Mouse (Mus musculus) frontal cortex, postnatal 36 days (tissue): ENCODE results near the gene Frmd4b.

ENCODE experiments used
- DNase-seq, 2 experiments: peaks; one replicate each; pipeline ENCODE4 v3.0.0; 2022; ENCODE audit warnings: low spot score in 2 of 2

Frmd4b gene

DNA sequence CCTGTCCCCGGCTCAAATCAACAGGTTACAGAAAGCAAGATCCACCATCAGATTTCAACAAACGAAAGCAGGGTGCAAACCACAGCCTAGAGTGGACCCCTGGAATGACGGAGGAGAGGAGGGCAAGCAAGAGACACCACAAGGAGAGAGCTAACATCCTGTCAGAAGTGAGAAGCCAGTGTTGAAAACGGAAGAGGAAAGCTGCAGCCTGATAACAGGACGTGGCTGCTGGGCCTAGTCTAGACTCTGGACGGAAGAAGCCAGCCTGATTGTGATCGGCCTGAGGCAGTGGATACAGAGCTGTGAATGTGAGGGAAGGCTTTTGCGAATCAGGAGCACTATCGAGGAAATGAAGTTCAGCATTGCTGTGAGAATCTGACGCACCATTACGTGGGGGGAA, 296.2 kb downstream of the Frmd4b start:
- no peak for DNase-seq

DNA sequence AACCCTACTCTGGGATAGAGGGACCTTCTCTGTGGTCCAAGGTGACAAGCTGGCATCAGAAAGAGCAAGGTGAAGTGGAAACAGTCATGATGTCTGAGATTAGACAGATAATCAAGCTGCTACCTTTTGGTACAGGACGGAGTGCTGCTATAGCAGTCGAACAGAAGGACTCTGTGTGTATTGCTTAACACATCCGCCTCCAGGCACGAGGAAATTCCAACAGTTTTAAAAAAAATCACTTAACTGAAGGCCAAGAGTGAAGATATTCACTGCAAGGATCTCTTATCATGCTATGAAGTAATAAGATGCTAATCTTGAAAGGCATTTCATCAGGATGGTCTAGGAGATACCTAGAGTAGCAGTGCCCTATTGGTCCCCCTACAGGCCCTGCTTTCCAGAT, 298.3 kb downstream of the Frmd4b start:
- peak in 1 of 2 experiments; percentile 60 for DNase-seq

DNA sequence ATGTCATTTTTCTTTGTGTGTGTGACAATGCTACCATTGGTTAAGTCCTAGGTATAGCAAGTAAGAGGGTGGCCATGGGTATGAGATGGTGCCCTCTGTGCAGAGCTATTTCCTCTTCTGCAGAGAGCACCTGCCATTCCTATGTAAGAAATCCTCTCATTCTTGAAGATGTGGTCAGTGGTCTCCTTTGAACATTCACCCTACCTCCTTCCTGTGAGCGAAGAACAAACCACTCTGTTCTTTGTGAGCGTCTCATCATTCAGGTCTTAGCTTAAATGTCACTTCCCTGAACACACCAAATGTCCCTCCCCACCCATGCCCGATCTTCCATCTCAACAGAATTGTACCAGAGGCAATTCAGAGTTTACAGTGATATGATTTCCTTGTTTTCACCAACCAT, 299.4 kb downstream of the Frmd4b start:
- DNase-seq = no peak

DNA sequence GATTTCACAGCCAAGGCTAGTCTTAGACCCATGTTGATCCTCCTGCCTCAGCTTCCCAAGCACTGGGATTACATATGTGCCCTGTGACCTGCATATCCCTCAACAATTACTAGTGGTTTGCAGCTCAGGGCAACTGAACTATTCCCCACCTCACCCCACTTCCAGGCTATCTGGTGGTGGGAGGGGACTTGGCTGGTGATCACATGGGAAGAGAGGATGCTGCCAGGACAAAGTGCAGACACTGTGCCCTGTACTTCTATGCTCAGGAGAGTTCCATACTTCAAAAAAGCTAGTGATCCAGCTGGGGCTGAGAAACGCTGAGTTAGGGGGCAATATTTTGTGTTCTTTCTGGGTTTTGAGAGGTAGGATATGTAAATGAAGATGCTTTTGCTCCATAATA, 300.6 kb downstream of the Frmd4b start:
- DNase-seq = no peak

DNA sequence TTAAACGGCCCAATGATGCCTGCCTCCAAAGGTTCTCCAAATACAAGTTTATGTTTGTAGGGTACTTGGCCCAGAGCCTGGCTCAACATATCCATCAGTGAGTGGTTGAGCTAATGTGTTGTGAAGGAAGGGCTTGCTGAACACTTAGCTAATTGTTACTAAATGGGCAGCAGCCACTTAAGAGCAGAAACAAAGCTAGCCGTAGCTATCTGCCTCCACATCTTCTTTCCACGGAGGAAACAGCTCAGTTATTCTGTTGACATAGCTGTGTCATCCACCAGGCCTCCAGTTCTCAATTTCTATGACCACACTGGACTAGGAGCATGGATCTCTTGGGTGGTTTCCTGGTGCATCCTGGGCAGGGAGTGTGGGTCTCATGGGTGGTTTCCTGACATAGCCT, 302.0 kb downstream of the Frmd4b start:
- DNase-seq = no peak

DNA sequence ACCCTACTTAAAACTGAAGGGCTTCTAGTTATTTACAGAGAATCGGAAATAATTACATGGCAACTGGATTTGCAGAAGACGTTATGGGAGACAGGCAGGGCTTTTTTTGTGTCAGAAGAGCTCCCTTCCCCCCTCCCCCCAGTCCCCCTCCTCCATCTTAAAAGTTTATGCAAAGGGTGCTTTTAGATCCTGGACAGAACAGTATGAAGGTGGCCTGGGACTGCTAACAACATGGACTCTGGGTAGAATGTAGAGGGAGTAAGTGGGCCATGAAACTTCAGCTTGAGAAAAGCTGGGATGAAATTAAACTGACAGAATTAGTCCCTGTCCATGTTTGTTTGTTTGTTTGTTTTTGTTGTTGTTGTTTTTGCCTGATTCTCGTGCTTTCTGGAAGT, 304.8 kb downstream of the Frmd4b start:
- DNase-seq = no peak

DNA sequence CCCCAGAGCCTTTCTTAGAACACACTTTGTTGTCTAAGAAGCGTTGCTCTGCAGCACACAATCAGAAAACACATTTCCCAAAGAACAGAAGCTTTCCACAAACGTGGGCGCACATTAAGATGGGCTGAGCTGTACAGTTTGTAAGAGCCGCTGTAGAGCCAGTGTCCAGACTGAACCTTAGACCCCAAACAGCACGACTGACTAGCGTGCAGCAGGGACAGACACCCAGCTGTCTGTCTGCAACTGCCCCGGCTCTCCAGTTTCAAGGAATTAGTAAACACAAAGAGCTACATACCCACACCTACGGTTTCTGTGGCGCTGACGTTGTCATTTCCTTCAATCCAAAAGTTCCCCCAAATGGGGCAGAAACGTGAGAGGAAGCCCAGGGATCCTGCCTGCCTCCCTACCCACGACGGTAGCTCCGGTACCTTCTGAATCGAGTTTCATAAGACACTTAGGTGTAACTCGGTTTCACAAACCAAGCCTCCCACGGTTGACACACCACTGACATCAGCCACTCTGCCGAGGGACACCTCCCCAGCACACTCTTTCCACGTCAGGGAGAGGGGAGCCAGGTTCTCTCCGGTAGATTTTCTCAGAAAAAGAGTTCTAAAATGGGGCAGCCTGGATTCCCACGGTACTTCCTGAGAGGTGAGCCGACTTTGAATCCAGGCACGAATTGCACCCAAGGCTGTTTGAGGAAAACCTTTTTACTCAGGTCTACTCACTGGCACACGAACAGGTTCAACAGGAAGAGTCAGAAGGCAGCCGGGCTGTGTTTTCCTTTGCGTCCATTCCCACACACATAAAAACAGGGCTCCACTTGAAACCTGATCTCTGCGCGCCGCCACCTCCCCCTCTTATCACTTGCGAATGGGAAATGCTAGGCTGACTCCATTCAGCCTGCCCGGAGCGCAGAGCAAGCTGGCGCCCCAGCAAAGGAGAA, 305.5 kb downstream of the Frmd4b start:
- DNase-seq = peak; percentile 12 to 16

DNA sequence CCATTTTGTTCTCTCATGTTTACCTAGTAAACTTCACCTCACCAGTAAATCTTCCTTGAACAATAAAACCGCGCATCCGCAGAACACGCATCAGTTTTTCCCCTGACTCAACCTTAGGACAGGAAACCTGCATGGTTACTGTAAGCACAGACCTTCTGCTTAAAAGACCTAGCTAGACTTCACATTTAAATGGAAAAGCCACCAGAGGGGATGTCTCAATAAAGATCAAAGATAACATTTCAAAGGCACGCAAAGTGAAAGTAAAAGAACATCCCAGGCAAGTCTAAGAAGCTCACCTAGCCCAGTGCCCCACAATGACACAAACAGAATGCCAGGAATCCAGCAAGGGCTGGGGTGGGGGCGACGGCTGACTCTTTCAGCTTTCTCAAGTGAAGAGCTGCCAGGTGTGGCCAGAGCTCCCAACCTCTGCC, 306.4 kb downstream of the Frmd4b start:
- no peak for DNase-seq

DNA sequence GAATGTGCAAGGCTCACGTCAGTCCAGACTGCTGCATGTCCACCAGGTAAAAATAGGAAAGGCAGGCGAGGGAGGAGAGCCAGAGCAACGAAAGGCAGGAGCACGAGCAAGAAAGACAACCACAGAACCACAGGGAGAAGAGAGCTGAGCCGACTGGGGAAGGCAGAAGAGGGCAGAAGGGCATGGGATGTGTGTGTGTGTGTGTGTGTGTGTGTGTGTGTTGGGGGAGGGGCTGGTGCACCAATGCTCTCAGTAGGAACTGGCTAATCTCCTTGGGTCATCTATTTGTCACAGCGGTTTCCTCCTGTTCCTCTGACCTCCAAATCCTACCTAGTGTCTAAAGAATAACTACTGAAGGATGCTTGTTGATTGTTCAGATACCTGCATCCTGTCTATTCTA, 308.2 kb downstream of the Frmd4b start:
- no peak for DNase-seq

DNA sequence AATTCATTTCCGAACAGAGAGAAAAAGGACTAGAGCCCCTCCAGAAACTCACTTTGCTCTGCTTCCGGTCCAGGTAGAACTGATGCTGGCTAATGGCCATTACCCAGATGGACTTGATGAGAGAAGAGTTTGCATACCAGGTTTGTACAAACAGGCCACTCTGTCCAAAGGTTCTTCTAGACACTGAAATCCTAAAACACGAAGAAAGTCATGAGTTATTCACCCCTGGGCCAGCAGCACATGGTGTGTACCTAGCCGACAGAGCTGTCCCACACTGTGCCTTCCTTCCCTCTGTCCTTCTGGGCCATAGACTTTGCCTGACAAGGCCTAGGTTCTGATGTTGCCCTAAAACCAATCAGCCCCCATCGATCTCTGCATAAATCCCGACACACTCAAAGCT, 308.8 kb downstream of the Frmd4b start:
- no peak for DNase-seq

DNA sequence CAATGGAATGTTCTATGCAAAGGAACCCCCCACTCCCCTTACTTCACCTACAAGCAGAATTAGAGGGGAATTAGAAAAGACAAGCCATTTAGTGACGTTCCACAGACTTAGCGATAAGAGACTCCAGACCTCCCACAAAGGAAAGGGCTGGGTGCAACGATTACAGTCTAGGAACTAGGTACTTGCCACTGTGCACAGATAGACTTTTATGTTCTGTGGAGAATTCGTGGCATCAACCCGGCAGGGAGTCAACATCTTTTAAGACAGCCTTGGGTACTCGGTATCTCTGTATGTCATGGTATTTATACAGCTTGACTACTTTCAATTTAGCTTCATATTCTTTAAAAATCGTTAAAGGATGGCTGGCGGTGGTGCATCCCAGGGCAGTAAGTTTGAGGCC, 310.1 kb downstream of the Frmd4b start:
- no peak for DNase-seq

DNA sequence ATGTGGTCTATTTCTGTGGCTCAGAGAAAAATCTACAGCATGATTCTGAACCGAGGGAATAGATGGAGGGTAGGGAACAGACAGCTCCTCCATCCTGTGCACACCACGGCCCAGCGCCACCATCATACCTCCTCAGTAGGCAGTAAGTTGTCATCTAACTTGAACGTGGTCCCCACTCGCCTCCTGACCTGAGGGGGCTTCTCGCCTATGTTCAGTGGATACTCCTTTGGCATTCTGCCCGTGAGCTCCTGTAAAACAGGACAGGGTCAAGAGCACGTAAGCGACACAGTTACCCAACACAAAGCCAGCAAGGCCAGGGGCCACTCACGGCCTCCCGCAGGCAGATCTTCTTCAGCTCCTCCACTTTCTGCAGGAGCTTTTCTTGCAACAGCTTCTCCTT, 311.0 kb downstream of the Frmd4b start:
- DNase-seq = no peak

DNA sequence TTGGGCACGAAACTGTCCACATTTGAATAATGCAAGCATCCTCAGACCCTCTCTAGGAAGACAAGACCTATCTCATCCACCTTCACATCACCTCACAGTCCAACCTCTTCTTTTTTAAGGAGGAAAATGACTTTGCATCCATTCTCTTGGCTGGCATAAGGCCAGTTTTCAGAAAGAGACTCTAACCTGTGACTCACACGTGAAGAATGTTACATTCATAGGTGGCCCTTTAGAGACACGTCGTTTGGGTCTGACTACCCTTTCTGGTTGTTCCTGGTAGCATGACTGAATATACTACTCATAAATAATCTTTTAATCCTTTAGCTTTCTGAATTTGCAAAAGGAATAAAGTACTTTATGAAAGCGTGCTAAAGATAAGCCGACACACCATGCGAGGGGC, 311.9 kb downstream of the Frmd4b start:
- no peak for DNase-seq

DNA sequence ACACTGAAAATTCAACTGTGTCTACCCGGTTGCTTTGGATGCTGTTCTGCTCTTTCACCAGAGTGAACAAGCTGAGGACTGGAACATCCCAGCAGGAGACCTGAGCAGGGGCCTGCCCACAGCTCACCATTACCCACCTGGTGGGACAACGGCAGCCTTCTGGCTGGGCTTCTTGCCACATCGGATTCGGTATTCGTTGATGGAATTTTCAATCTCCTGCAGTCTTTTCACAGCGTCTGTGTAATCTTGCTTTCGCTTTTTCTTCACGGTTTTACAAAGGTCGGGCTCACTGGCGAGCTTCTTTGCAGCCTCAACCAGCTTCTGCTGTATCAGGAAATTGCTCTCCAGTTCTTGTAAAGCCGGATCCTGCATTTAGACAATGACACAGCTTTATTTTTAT, 312.3 kb downstream of the Frmd4b start:
- DNase-seq = peak; percentile 19 to 21

DNA sequence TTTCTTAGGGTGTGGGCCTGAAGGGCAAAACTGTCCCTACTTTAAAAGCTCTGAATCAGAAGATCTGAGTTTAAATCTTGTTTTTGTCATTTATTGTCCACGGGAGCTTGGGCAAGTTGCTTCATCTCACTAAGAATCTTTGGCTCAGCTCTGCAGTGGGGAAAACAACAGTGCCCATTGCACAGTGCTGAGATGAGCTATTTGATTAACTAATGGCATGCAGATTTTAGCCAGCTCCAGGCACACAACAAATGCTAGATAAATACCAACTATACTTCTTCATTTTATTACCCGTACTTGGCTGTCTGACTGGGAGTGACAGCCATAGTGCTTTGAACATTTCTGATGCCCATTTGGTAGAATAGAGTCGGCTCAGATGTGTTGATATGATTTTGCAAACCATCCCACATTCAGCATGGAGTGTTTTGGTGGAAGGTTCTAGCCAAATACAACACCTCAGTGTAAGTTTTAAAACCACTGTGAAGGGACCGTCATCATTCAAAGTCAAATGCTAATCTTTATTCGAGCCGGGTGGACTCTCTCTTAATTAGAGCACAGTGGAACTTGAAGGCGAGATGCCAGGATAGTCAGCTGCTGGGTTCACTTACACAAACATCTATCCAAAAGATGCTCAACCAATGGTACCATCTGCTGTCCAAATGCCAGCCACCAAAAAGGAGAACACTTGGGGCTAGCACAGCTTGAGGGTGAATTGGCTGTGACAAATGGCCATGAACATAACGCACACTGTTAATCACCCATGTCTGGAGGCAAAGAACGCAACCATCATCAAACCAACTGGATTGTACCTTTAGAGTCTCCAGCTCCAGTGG, 313.8 kb downstream of the Frmd4b start:
- no peak for DNase-seq

DNA sequence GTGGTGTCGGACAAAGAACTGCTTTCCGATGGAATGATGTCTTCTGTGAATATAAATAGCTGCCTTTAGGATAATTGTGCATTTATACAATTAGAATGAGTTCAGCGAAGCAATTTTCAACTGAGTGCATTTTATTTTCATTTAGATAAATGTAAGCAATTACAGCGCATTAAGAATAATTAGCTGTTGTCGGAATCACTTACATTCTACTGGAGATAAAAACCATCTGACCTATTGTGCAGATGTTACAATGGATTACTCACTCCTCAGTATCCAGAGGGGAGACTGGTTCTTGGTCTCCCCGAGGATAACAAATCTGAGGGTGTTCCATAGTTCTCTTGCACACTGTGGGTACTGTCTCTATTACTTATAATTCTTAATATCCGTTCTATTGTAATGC, 315.0 kb downstream of the Frmd4b start:
- no peak for DNase-seq

DNA sequence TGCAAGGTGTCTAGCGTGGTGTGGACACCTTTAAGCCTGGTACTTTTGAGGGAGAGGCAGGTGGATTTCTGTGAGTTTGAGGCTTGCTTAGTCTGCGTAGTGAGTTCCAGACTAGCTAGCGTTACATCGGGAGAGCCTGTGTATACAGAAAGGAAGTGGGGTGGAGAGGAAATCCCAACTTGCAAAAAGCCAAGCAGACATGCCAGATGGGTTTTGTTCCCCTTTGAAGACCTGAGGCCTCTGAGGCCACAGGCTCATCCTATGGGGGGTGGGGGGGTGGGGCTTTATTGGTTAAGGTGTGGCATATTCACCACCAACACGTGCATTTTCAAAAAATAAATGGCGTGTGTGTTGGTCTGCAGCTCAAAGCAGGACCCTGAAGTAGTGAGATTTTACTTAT, 316.7 kb downstream of the Frmd4b start:
- DNase-seq = no peak

DNA sequence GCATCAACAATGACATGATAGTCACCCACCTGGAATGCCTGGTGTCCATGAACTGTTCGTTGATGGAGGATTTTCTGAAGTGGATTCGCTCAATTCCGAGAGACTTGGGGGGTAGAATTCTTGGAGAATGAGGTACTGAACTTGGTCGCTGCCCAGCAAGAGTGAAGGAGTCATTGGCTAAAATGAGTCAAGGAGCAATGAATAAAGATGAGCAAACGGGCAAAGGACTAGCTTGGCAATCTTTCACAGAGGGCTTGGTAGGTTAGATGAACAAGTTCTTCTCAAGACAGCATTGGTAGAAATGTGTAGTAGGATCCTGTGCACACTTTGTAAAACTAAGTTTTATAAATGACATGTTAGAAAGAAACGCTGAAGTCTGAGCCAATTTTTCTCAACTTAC, 317.2 kb downstream of the Frmd4b start:
- no peak for DNase-seq

DNA sequence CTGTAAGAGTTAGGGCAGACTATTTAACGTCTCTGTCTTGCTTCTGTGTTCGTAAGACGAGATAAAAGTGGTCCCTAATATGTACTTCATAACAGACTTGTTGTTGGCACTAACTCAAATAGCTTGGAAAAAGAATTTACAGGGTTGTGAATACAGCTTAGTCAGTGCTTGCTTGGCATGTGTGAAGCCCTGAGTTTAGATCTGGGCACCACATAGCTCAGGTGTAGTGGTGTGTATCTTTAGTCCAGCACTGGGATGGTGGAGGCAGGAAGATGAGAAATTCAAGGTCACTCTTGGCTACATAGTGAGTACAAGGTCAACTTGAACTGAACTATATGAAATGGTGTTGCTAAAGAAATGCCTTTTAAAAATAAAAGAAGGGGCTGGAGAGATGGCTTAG, 320.2 kb downstream of the Frmd4b start:
- no peak for DNase-seq

DNA sequence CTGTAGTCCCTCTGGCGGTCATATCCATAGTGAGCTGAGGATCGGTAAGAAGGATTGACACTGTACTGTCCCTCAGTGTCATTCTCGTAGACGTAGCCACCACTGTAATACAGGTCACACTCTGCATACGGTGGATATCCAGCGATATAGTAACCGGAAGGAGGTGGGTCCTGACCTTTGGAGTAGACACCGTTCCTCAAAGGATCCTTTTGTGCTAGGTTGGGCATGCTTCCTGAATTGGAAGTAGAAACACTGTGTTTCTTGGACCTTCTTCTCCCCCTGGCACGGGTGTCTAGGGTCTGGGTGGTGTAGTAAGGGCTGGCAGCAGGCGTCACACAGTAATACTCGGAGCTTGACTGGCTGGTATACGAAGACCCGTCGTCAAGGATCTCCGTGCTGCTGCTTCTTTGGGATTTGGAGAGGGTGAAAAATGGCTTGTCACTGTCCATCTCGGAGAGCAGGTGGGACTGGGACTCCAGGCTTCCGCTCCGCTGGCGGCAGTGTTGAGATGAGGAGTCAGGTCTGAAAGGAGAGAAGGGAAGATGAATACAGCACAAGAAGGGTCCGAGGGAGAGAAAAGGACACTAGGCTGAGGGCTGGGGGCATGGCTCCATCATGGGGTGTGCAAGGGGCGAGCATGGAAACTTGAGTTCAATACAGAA, 321.3 kb downstream of the Frmd4b start:
- no peak for DNase-seq

DNA sequence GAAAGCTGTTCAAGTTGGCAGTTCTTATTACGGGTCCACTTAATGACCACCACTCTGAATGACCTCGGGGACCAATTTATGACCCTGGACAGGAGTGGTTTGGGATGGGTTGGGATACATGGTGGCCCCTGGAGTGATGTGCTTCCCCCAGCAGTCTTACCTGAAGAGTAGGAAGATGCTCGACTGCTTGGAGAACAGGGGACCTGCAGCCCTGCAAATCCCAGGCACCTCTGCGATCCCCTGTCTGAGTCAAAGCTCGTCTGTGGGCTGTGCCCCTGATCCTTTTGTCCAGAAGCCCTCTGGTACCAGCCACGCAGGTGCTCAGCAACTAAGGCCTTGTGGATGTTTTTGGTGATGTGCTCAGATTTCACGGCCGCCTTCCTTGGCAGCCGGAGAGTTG, 321.9 kb downstream of the Frmd4b start:
- no peak for DNase-seq
